Mouse (Mus musculus) hindbrain, embryonic 12.5 days (tissue): ENCODE measurements around the gene Crb2. TPM values are rescaled to one million over a fixed set of nuclear protein-coding genes. Genes with fewer than 3 reads are reported as not detected.

Experiments
- ATAC-seq: fragments of 200-750 bp; cut with Nextera tagmentation; 2 replicates; pipeline ENCODE4 v1.8.0; 2017; ENCODE audit warnings: moderate TSS enrichment; ENCODE audit not compliant: low FRiP score
- H3K27ac ChIP-seq: fragments of 300-500 bp; sonication (generic); 2 replicates; pipeline ENCODE4 v1.5.1; 2016; ENCODE audit warnings: mild to moderate bottlenecking
- H3K27me3 ChIP-seq: fragments of 300-500 bp; sonication (generic); 2 replicates; pipeline ENCODE4 v1.6.1; 2016; ENCODE audit warnings: mild to moderate bottlenecking
- H3K36me3 ChIP-seq: fragments of 300-500 bp; sonication (generic); 2 replicates; pipeline ENCODE4 v1.6.1; 2016; ENCODE audit warnings: mild to moderate bottlenecking
- H3K4me1 ChIP-seq: fragments of 300-500 bp; sonication (generic); 2 replicates; pipeline ENCODE4 v1.6.1; 2016
- H3K4me2 ChIP-seq: fragments of 300-500 bp; sonication (generic); replicated peaks from 2 replicates; pipeline ENCODE4 v1.6.1; 2016; ENCODE audit warnings: mild to moderate bottlenecking
- H3K4me3 ChIP-seq: fragments of 300-500 bp; sonication (generic); 2 replicates; pipeline ENCODE4 v1.5.1; 2016; ENCODE audit warnings: mild to moderate bottlenecking
- H3K9ac ChIP-seq: fragments of 300-500 bp; sonication (generic); 2 replicates; pipeline ENCODE4 v1.6.1; 2016; ENCODE audit warnings: mild to moderate bottlenecking, moderate library complexity
- H3K9me3 ChIP-seq: fragments of 300-500 bp; sonication (generic); replicated peaks from 2 replicates; pipeline ENCODE4 v1.6.1; 2016; ENCODE audit warnings: mild to moderate bottlenecking
- WGBS: fragments of 180-500 bp; shearing (Covaris S2); methylation state at CpG from one replicate; pipeline ENCODE4 v1.1.7; 2016; 5-methylcytosine and 5-hydroxymethylcytosine counted together
- polyA plus RNA-seq: library from polyadenylated mRNA; unstranded; fragments of >200 nt; fragmentation: Nextera tagmentation; extraction: Ambion mirVana; gene quantifications from 2 replicates; pipeline ENCODE4 v1.2.1, GENCODE M21; 2016

The Crb2 gene
- polyA plus RNA-seq, 1 experiment from 2014 or later, result 14.7 TPM

DNA sequence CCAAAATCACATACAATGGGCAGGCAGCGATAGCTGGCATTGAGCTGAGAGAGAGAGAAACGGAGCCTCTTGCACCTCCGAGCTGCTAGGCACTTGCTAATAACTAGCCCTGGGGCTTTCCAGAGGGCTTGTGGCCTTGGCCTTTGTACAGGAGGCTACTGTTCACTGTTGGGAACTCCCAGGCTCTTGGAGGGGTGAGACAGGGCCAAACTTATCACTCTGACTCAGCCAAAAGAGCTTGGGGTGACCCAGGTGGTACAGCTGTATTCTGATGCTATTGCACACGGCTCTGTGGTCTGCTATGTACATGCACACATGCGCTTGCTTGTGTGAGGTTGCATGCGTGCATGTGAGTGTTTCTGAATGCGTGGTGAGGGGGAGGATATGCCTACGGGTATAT is 6.3 kb upstream of the Crb2 start:
- H3K4me3 ChIP-seq, result no peak overlapping the region
- H3K4me2 ChIP-seq, result no peak overlapping the region
- H3K4me1 ChIP-seq, result peaks cover 48% of the 10 kb centered on the region
- WGBS, result 90% methylated on average over 8 of the region's 8 CpGs
- no peaks in the 10 kb centered on the region for H3K9me3 ChIP-seq
- no peaks in the 10 kb centered on the region for H3K36me3 ChIP-seq
- no peak overlapping the region for H3K9ac ChIP-seq
- H3K27ac ChIP-seq, result no peak overlapping the region
- peaks cover 6% of the 10 kb centered on the region; the same call in 1 of the 2 replicates for H3K27me3 ChIP-seq
- no peak for ATAC-seq

DNA sequence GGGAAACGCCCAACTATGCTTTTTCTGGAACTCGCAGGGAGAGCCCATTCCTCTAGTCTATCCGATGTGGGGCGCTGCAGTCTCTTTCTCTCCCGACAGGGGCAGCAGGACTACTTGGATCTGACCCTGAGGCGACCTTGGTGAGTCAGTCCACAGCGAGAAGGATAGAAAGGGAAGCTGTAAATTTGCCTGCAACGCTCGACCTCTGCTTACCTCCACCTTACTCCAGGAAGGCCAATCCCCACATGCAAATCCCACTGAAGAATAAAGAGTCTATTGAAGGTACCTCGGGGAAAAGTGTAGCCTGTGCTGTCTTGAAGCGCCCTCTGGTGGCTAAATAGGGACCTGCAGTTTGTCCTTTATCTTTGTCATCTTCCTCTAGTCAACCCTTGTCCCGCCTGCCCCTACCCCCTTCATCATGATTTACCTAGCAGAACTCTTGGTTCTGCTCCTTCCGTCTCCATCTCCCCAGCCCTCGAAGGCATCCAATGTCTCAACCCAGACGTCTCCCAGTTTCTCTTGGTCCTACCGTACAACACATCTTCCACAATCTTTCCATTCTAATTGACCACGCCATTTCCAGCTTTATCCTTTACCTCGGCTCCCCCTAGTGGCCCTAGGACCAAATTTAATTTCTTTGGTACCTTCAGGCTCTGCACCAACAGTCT is 4.3 kb upstream of the Crb2 start:
- H3K4me2 ChIP-seq, result peak overlapping the region; percentile 51
- peak overlapping the region; percentile 32 for H3K4me3 ChIP-seq
- H3K27me3 ChIP-seq, result peaks cover 6% of the 10 kb centered on the region; the same call in 1 of the 2 replicates
- H3K36me3 ChIP-seq, result no peaks in the 10 kb centered on the region
- H3K9ac ChIP-seq, result 0 out of 2 replicates have a peak overlapping the region, but pooled peaks have one; percentile 42
- WGBS, result under 1% methylated on average over 18 of the region's 18 CpGs
- no peak overlapping the region for H3K27ac ChIP-seq
- H3K4me1 ChIP-seq, result peaks cover 45% of the 10 kb centered on the region
- no peaks in the 10 kb centered on the region for H3K9me3 ChIP-seq
- ATAC-seq, result peak; percentile 51

DNA sequence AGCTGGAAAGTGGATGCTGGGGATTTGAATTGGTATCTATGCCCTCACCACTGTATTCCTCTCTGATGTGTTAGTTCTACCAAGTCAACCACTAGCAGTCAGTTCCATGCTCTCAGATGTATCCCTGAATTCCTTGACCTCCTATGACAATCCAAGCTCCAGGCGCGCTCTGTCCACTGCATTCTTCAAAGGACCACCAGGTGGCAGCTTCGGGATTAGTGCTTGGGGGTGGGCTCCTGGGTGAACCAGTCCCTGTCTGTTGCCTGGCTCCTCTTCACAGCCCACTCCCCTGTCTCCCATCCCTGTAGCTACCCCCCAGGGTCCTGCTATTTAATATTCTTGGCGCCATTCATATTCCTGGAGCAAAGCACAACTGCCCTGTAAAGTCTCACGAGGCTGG is 1.5 kb upstream of the Crb2 start:
- Histone ChIP-seq H3K4me3 (no peak overlapping the region), H3K27me3 (peaks cover 14% of the 10 kb centered on the region), H3K9me3 (no peaks in the 10 kb centered on the region), H3K4me1 (peaks cover 50% of the 10 kb centered on the region), H3K36me3 (no peaks in the 10 kb centered on the region), H3K4me2 (no peak overlapping the region), H3K27ac (no peak overlapping the region), H3K9ac (no peak overlapping the region)
- no peak for ATAC-seq
- WGBS, result 4% methylated on average over 5 of the region's 5 CpGs

DNA sequence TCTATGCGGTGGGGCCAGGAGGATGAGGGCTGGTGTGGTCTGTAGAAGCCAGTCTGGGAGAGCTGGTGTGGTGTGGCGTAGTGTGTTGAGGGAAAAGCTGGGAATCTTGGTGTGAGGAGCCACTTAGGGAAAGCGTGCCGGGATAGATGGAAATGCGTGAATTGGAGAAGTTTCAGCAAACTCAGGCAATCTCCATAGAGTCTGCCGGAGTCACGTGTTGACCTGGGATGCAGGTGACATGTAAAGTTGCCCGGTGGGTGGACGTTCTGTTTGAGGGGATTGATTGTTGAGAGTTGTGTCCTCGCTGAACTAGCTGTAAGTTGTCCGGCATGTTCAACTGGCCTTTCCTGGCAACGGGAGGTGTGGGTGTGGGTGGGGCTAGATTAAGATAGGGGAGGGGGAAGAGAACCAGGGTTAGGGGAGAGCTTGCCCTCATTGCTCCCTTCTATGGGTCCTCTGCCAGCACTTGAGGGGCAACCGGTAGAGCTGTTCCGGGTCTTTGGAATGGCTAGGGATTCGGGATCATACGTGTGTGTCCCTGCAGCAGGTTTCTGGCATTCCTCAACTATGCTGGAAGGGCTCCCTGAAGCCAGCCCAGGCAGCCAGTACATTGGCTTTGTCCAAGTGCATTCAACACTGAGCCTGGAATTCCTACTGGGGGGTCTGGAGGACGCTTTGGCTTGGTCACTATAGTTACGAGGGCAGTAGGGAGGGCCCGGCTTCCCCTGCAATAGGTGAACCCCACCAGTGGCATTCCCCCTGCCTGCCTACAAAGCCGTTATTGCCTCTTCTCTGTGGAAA is 762 bp downstream of the Crb2 start:
- Histone ChIP-seq H3K27me3 (peaks cover 11% of the 10 kb centered on the region), H3K36me3 (no peaks in the 10 kb centered on the region), H3K4me3 (peak overlapping the region; percentile 44), H3K4me1 (peaks cover 65% of the 10 kb centered on the region), H3K27ac (peak overlapping the region; percentile 77), H3K4me2 (peak overlapping the region; percentile 58), H3K9me3 (no peaks in the 10 kb centered on the region), H3K9ac (peak overlapping the region; percentile 70)
- no peak for ATAC-seq
- WGBS, result 7% methylated on average over 20 of the region's 20 CpGs

DNA sequence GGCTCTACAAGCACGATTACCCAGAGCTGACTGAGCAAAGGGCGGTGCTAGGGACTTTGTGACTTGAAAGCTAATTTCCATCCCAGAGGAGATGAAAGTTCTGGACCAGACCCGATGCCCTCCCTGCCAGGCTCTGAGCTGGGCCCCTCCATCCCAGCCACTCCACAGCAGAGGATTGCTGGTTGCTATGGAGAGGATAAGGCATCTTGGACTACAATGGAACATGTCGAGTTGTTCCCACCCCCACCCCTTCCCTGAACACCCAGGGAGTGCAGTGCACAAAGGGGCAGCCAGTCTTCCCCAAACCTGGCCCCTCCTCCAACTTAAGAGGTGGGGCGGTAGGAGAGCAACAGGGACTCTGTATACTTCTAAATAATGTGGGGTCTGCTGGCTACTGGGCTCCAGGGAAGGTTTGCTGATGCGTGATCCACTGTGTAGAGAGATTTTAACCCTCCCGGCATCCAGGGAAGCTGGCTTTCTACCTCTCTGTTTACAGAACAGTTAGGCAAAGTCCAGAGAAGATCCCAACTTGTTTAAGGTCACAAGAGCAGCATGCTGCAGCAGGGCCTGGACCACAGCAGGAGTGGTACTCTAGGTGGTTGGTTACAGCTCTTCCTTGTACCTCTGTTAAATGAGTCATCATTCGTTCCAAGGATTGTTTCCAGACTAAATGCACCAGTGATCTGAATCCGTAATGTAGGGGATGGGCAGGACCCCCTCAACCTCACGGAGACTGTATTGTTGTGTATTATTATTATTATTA is 2.1 kb downstream of the Crb2 start:
- H3K9ac ChIP-seq, result no peak overlapping the region
- 16% methylated on average over 10 of the region's 10 CpGs for WGBS
- ATAC-seq, result peak; percentile 80

DNA sequence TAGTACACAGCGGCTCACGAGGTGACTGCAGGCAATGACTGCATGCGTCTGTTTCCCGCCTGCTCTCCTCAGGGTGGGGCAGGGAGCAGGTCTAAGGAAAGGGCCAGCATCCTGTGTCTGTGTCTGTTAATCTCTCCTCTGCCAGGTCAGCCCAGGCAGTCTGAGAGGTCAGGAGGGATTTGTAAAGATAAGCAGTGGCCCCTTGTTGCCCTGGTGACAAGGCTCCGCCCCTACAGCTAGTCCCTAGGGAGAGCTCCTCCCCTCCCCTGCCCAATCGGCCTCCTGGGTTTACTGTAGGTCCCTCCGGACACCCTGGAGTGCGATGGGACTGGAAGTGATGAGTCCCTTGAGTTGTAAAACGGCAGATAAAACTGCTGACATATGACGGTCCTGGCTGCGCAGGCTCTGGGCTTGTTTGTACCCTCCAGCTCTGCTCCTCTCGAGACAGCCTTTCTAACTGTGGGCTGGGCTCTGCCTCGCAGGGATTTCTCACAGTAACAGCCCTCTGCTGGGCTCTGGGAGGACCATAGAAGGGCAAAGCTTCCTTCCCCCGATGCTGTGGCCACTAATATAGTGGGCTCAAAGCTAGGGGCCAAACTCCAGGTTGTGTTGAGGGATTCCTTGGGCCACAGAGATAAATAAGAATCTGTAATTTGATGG is 4.4 kb downstream of the Crb2 start:
- WGBS, result under 1% methylated on average over 14 of the region's 14 CpGs

More for the DNA sequence above, 2.1 kb downstream of the Crb2 start:
- Histone ChIP-seq H3K4me1 (peaks cover 70% of the 10 kb centered on the region), H3K27ac (peak overlapping the region; percentile 77), H3K4me2 (peak overlapping the region; percentile 58), H3K4me3 (peak overlapping the region; percentile 44), H3K9me3 (no peaks in the 10 kb centered on the region), H3K27me3 (peaks cover 10% of the 10 kb centered on the region), H3K36me3 (no peaks in the 10 kb centered on the region)

DNA sequence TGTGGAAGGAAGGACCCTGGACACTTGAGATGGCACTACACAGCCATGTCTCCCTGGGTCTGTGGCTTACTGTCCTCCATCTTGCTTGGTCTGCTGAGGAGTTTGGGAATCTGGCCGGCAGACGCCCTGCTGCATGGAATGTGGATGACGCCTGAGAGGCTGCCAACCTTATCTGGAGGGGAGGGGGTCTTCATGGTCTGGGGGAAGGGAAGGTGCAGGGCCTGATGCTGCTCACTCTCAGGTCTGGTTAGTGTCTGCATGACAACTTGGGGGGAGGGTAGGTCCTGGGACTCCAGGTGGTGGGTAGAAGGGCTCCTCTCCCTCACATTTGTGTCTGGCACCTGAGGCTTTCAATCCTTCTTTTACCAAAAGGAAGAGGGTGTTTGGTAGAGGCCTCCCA is 5.4 kb downstream of the Crb2 start:
- no peak for ATAC-seq
- Histone ChIP-seq H3K4me1 (peaks cover 60% of the 10 kb centered on the region), H3K9me3 (no peaks in the 10 kb centered on the region), H3K4me2 (no peak overlapping the region), H3K36me3 (peaks cover 11% of the 10 kb centered on the region; the same call in 1 of the 2 replicates), H3K27ac (no peak overlapping the region), H3K9ac (no peak overlapping the region; the same call in 1 of the 2 replicates), H3K4me3 (no peak overlapping the region), H3K27me3 (peaks cover 14% of the 10 kb centered on the region)
- WGBS, result 20% methylated on average over 3 of the region's 3 CpGs

More for the DNA sequence above, 4.4 kb downstream of the Crb2 start:
- ATAC-seq, result peak; percentile 12; the same call in 1 of the 2 replicates
- Histone ChIP-seq H3K9ac (peak overlapping the region; percentile 32; the same call in 1 of the 2 replicates), H3K4me2 (peak overlapping the region; percentile 50), H3K36me3 (peaks cover 11% of the 10 kb centered on the region; the same call in 1 of the 2 replicates), H3K4me1 (peaks cover 70% of the 10 kb centered on the region), H3K4me3 (peak overlapping the region; percentile 20), H3K27me3 (peaks cover 8% of the 10 kb centered on the region), H3K27ac (peak overlapping the region; percentile 67), H3K9me3 (no peaks in the 10 kb centered on the region)

DNA sequence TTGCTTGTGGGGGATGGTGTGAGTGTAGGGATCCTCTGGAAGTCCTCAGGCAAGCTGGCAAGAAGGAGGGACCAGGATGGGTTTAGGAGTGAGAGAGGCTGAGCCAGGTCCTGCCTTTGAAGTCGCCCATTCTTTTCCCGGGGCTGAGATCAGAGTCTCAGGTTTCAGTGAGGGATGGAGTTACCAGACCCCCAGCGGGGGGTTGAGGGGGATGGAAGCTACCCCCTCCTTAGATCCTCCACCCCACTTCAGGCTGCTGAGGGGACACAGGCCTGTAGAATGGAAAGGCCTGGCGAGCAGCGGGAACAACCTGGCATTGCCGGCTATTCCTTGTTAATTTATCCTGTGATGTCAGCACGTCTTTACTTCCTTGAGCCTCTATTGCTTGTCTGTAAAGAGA is 6.0 kb downstream of the Crb2 start:
- ATAC-seq, result no peak
- WGBS, result 16% methylated on average over 7 of the region's 7 CpGs
- Histone ChIP-seq H3K9ac (no peak overlapping the region; the same call in 1 of the 2 replicates), H3K36me3 (peaks cover 11% of the 10 kb centered on the region; the same call in 1 of the 2 replicates), H3K27ac (no peak overlapping the region), H3K27me3 (peaks cover 17% of the 10 kb centered on the region), H3K4me3 (no peak overlapping the region), H3K4me2 (no peak overlapping the region), H3K4me1 (peaks cover 57% of the 10 kb centered on the region), H3K9me3 (no peaks in the 10 kb centered on the region)

DNA sequence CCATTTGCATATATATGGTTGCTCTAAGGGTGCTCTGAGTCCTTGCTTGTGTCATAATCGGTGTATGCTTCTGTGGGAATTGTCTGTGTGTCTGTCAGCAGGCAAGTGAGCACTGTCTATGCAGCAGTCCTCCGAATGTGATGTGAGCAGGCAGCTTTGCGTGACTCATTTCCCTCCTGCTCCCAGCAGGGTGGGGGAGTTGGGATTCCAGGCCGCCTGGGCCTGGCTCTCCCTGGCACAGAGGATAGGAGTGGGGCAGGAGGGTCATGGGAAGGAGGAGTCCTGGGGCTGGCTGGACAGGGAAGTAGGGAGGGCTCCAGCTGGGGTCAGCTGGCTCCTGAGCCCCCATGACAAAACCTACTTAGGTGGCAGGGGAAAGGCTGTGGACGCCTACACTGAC is 8.4 kb downstream of the Crb2 start:
- 73% methylated on average over 5 of the region's 5 CpGs for WGBS

DNA sequence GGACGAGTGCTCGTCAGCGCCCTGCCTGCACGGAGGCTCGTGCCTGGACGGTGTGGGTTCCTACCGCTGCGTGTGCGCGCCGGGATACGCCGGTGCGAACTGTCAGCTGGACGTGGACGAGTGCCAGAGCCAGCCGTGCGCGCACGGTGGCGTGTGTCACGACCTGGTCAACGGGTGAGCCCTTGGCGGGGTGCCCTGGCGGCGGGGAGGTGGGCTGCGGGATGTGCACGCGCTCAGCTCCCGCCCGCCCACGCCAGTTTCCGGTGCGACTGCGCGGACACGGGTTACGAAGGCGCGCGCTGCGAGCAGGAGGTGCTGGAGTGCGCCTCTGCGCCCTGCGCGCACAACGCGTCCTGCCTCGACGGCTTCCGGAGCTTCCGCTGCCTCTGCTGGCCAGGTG is 10.4 kb downstream of the Crb2 start:
- H3K4me2 ChIP-seq, result peak overlapping the region; percentile 45
- H3K4me1 ChIP-seq, result peaks cover 18% of the 10 kb centered on the region
- peaks cover 15% of the 10 kb centered on the region; the same call in 1 of the 2 replicates for H3K36me3 ChIP-seq
- no peak for ATAC-seq
- no peak overlapping the region for H3K27ac ChIP-seq
- 28% methylated on average over 52 of the region's 52 CpGs for whole genome bisulfite sequencing
- no peaks in the 10 kb centered on the region for H3K9me3 ChIP-seq
- H3K27me3 ChIP-seq, result peaks cover 13% of the 10 kb centered on the region
- 0 out of 2 replicates have a peak overlapping the region, but pooled peaks have one; percentile 24 for H3K9ac ChIP-seq
- peak overlapping the region; percentile 15 for H3K4me3 ChIP-seq

More for the DNA sequence above, 8.4 kb downstream of the Crb2 start:
- Histone ChIP-seq H3K27me3 (peaks cover 10% of the 10 kb centered on the region), H3K4me1 (peaks cover 38% of the 10 kb centered on the region), H3K27ac (no peak overlapping the region), H3K9me3 (no peaks in the 10 kb centered on the region), H3K4me2 (no peak overlapping the region), H3K4me3 (no peak overlapping the region), H3K36me3 (peaks cover 11% of the 10 kb centered on the region; the same call in 1 of the 2 replicates), H3K9ac (no peak overlapping the region)
- no peak for ATAC-seq

DNA sequence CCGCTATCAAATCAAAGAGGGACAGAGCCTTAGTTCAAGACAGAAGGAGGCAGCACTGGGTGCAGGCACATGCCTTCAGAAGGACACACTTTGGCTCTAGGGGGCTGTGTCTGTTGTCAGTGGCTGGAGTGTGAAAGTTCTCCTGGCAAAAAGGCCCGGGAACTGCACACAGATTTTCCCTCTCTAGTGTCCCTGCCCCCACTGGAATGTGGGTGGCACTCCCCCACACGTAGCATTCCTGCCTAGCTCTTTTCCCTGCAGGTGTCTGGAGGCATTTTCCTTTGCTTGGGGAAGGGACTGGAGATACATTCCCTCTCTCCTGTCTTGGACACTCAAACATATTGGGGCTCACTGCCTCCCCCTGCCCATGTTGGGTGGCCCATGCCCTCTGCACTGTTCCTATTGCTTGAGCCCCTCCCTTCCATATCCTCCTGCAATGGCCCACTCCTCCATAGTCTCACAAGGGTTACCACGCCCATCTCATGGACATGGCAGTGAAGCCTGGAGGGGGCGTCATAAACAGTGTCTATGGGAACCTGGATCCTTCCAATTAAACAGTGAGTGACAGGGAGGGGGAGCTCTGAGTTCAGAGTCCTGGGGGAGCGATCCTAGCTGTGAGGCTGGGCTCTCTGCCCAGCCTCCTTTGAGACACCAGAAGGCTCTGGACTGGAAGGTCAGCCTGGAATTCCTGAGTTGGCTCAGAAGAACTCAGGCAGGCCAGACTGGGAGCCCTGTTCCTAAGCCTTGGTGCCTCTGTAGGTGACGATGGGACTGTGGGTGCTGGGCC is 12.3 kb downstream of the Crb2 start:
- Histone ChIP-seq H3K27me3 (peaks cover 30% of the 10 kb centered on the region), H3K27ac (no peak overlapping the region), H3K9me3 (no peaks in the 10 kb centered on the region), H3K36me3 (peaks cover 29% of the 10 kb centered on the region), H3K4me3 (no peak overlapping the region), H3K9ac (no peak overlapping the region), H3K4me2 (no peak overlapping the region), H3K4me1 (peaks cover 9% of the 10 kb centered on the region; the same call in 1 of the 2 replicates)
- WGBS, result 68% methylated on average over 7 of the region's 7 CpGs
- ATAC-seq, result no peak
